Mouse (Mus musculus): ENCODE measurements around the gene Ugt1a5. TPM values are rescaled to one million over a fixed set of nuclear protein-coding genes. Genes with fewer than 3 reads are reported as not detected.
"Not testable (repeated sequence)": the region's sequence is repeated elsewhere in the genome, so short reads cannot be mapped to it uniquely, and the experiment has no call there.

The Ugt1a5 gene
- under 1 TPM; 0.12 to 0.20 TPM for total RNA-seq (2021)

GRCm38 (mm10) chr1:88165711-88166110, at the start of gene Ugt1a5:
TSS of gene Ugt1a5 (plus strand) at chr1:88166012.
- DNase-seq, result no peak
- intact Hi-C loops (cut with DNase I), result no loop called here

- intact Hi-C loops (cut with DNase I); DNase-seq: not testable (repeated sequence)
Measured at GRCm38 (mm10) chr1:88120550-88120949, 45.3 kb upstream of the Ugt1a5 start.

GRCm38 (mm10) chr1:88121521-88121920, 44.3 kb upstream of the Ugt1a5 start:
- DNase-seq; intact Hi-C loops (cut with DNase I): not testable (repeated sequence)

GRCm38 (mm10) chr1:88125827-88126360, 39.9 kb upstream of the Ugt1a5 start:
- intact Hi-C loops (cut with DNase I); DNase-seq: not testable (repeated sequence)

GRCm38 (mm10) chr1:88129091-88129490, 36.7 kb upstream of the Ugt1a5 start:
- intact Hi-C loops (cut with DNase I), result not testable (repeated sequence)

GRCm38 (mm10) chr1:88130223-88130622, 35.6 kb upstream of the Ugt1a5 start:
- intact Hi-C loops (cut with DNase I); DNase-seq: not testable (repeated sequence)

More at GRCm38 (mm10) chr1:88129091-88129490, 36.7 kb upstream of the Ugt1a5 start:
- not testable (repeated sequence) for DNase-seq

- DNase-seq, result no peak
- intact Hi-C loops (cut with DNase I), result no loop called here
Measured at GRCm38 (mm10) chr1:88133908-88134456, 31.8 kb upstream of the Ugt1a5 start.

- peak; percentile 20 to 22 for DNase-seq
- intact Hi-C loops (cut with DNase I), result not testable (repeated sequence)
Measured at GRCm38 (mm10) chr1:88134457-88135011, 31.3 kb upstream of the Ugt1a5 start, which contains the start of gene Ugt1a6a. TSS of gene Ugt1a6a (plus strand) at chr1:88134809.

GRCm38 (mm10) chr1:88135229-88135904, 30.4 kb upstream of the Ugt1a5 start:
- DNase-seq; intact Hi-C loops (cut with DNase I): not testable (repeated sequence)

- DNase-seq, result peak; percentile 27 to 33
- intact Hi-C loops (cut with DNase I), result no loop called here
Measured at GRCm38 (mm10) chr1:88136646-88137045, 29.2 kb upstream of the Ugt1a5 start.

- intact Hi-C loops (cut with DNase I), result no loop called here
- no peak for DNase-seq
Measured at GRCm38 (mm10) chr1:88137264-88137663, 28.5 kb upstream of the Ugt1a5 start.

- DNase-seq, result no peak
- intact Hi-C loops (cut with DNase I), result no loop called here
Measured at GRCm38 (mm10) chr1:88138145-88138544, 27.7 kb upstream of the Ugt1a5 start.

GRCm38 (mm10) chr1:88140492-88140891, 25.3 kb upstream of the Ugt1a5 start:
- intact Hi-C loops (cut with DNase I), result not testable (repeated sequence)

GRCm38 (mm10) chr1:88143966-88144675, 21.7 kb upstream of the Ugt1a5 start:
- peak in 1 of 2 experiments; percentile 52 for DNase-seq
- intact Hi-C loops (cut with DNase I), result not testable (repeated sequence)

More at GRCm38 (mm10) chr1:88140492-88140891, 25.3 kb upstream of the Ugt1a5 start:
- not testable (repeated sequence) for DNase-seq

GRCm38 (mm10) chr1:88145278-88145677, 20.5 kb upstream of the Ugt1a5 start:
- DNase-seq; intact Hi-C loops (cut with DNase I): not testable (repeated sequence)

- DNase-seq, result not testable (repeated sequence)
- intact Hi-C loops (cut with DNase I), result loop anchor here (5.0 kb wide), 1 partner anchor 127 kb away; the partner anchor contains the start of genes Hjurp and Trpm8
Measured at GRCm38 (mm10) chr1:88150133-88150532, 15.7 kb upstream of the Ugt1a5 start.

- intact Hi-C loops (cut with DNase I), result no loop called here
- DNase-seq, result no peak
Measured at GRCm38 (mm10) chr1:88158430-88158829, 7.4 kb upstream of the Ugt1a5 start.

- intact Hi-C loops (cut with DNase I), result not testable (repeated sequence)
Measured at GRCm38 (mm10) chr1:88172190-88172589, 6.4 kb downstream of the Ugt1a5 start.

GRCm38 (mm10) chr1:88179657-88180056, 13.8 kb downstream of the Ugt1a5 start:
- no peak for DNase-seq
- intact Hi-C loops (cut with DNase I), result no loop called here

More at GRCm38 (mm10) chr1:88172190-88172589, 6.4 kb downstream of the Ugt1a5 start:
- not testable (repeated sequence) for DNase-seq

GRCm38 (mm10) chr1:88186325-88186935, 20.6 kb downstream of the Ugt1a5 start:
- intact Hi-C loops (cut with DNase I), result no loop called here
- no peak for DNase-seq
